Mouse (Mus musculus) thymus, postnatal 25 days (tissue): ENCODE measurements around the gene Dnajb8.

ENCODE experiments used
- DNase-seq: peaks from one replicate; pipeline ENCODE4 v3.0.0; 2022

Gene Dnajb8

GRCm38 (mm10) chr6:88199718-88200692 is 22.1 kb upstream of the Dnajb8 start:
- DNase-seq = no peak

- no peak for DNase-seq
Observed at GRCm38 (mm10) chr6:88200693-88201609, 21.1 kb upstream of the Dnajb8 start.

- no peak for DNase-seq
Observed at GRCm38 (mm10) chr6:88201926-88202700, 20.0 kb upstream of the Dnajb8 start.

GRCm38 (mm10) chr6:88202921-88203690 is 19.0 kb upstream of the Dnajb8 start:
- no peak for DNase-seq

- DNase-seq = no peak
Observed at GRCm38 (mm10) chr6:88203791-88204405, 18.2 kb upstream of the Dnajb8 start.

GRCm38 (mm10) chr6:88204531-88205385 is 17.3 kb upstream of the Dnajb8 start:
- no peak for DNase-seq

GRCm38 (mm10) chr6:88205386-88205700 is 16.7 kb upstream of the Dnajb8 start:
- no peak for DNase-seq

- DNase-seq = no peak
Observed at GRCm38 (mm10) chr6:88205937-88206336, 16.1 kb upstream of the Dnajb8 start.

- DNase-seq = no peak
Observed at GRCm38 (mm10) chr6:88206566-88206965, 15.5 kb upstream of the Dnajb8 start.

- no peak for DNase-seq
Observed at GRCm38 (mm10) chr6:88207403-88208033, 14.6 kb upstream of the Dnajb8 start.

- DNase-seq = no peak
Observed at GRCm38 (mm10) chr6:88208321-88208720, 13.7 kb upstream of the Dnajb8 start.

GRCm38 (mm10) chr6:88209453-88209852 is 12.6 kb upstream of the Dnajb8 start:
- DNase-seq = no peak

GRCm38 (mm10) chr6:88210182-88210581 is 11.9 kb upstream of the Dnajb8 start:
- DNase-seq = no peak

GRCm38 (mm10) chr6:88215797-88216196 is 6.3 kb upstream of the Dnajb8 start:
- DNase-seq = no peak

GRCm38 (mm10) chr6:88216199-88216598 is 5.9 kb upstream of the Dnajb8 start:
- DNase-seq = no peak

- no peak for DNase-seq
Observed at GRCm38 (mm10) chr6:88219094-88219493, 3.0 kb upstream of the Dnajb8 start.

GRCm38 (mm10) chr6:88226570-88226994 is 4.5 kb downstream of the Dnajb8 start:
- DNase-seq = no peak

GRCm38 (mm10) chr6:88227537-88227936 is 5.5 kb downstream of the Dnajb8 start:
- DNase-seq = no peak

- no peak for DNase-seq
Observed at GRCm38 (mm10) chr6:88229221-88229620, 7.2 kb downstream of the Dnajb8 start.

- no peak for DNase-seq
Observed at GRCm38 (mm10) chr6:88231821-88232220, 9.8 kb downstream of the Dnajb8 start.
